Mouse (Mus musculus) embryo, embryonic 10 days (tissue): Measurements from ENCODE around the gene Tnfrsf25.
A peak's percentile ranks its signal among the peaks of the same experiment; 100 is the strongest.

ENCODE experiments used
- DNase-seq: peaks from one replicate; pipeline ENCODE4 v3.0.0-alpha.2; 2015; ENCODE audit warnings: low spot score

Gene Tnfrsf25

GRCm38 (mm10) chr4:152121183-152121505, 5.4 kb downstream of the Tnfrsf25 start:
- DNase-seq = no peak

DNA sequence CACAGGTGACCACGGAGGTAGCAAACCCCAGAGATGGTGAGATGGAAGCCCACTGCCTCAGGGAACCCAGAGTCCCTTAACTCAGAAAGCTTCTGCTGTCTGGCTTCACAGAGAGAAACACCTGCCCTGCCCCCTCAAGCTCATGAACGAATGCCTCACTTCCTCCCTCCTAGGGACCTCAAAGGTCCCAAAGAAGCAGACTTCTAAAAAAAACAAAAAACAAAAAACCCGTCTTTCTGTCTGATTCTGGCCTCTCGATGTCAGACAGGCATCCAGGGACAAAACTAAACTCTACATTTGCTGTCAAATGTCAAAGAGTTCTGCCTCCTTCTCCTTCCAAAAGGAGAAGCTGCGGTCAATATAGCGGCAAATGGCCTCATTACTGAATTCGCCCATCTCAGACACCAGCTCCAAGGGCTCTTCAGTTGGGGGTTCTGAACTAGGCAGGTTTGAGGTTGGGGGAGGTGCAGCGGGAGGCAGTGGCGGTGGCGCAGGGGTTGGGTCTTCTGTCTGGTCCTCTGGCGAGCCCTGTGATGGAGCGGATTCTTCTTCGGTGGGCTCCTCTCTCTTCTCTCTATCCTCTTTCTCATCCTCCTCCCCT, 8.7 kb downstream of the Tnfrsf25 start:
- DNase-seq = no peak

GRCm38 (mm10) chr4:152125161-152126025, 9.7 kb downstream of the Tnfrsf25 start:
- no peak for DNase-seq

- DNase-seq = peak; percentile 60
Measured at GRCm38 (mm10) chr4:152126026-152126920, 10.5 kb downstream of the Tnfrsf25 start.

DNA sequence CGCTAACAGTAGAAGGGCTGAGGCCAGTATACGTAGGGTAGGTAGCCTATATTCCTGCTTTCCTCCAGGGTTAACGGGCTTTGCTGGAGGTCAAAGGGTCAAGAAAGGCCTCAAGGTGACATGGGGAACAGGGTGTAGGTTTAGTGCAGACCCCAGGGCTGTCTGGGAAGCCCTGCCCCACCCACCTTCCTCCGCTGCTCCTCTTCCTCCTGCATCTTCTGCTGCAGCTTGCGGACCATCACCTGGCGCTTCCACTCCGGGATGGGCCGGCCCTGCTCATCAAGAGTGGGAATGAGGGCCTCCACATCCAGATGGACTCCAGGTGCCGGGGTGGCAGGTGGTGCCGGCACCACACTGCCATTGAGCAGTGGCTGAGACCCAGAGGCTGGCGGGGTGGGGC, 12.2 kb downstream of the Tnfrsf25 start:
- DNase-seq = no peak

- no peak for DNase-seq
Measured at GRCm38 (mm10) chr4:152128784-152129183, 13.1 kb downstream of the Tnfrsf25 start.

DNA sequence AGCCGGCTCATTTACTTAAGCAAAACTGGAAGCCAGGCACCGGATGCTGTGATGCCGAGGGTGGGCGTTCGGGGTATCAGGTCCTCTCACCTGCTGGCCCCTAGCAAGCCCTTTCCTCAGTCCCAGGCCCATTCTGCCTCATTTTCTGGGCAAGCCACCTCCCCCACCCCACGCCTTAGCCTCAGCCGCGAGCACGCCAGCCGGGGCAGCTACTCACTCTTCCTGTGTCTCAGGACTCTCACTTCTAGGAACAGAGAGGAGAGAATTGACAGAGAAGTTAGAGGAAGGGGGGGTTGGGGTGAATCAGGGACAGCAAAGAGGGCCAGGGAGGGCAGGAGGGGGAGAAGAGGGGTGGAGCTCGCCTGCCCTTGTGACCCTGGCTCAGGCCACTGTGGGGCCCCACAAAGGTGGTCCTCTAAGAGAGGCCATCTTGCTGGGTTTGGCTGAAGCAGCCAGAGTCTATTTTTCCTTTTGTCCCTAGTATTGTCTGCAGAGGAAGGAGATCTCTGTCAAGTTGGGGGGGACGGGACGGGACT, 13.7 kb downstream of the Tnfrsf25 start:
- DNase-seq = no peak

DNA sequence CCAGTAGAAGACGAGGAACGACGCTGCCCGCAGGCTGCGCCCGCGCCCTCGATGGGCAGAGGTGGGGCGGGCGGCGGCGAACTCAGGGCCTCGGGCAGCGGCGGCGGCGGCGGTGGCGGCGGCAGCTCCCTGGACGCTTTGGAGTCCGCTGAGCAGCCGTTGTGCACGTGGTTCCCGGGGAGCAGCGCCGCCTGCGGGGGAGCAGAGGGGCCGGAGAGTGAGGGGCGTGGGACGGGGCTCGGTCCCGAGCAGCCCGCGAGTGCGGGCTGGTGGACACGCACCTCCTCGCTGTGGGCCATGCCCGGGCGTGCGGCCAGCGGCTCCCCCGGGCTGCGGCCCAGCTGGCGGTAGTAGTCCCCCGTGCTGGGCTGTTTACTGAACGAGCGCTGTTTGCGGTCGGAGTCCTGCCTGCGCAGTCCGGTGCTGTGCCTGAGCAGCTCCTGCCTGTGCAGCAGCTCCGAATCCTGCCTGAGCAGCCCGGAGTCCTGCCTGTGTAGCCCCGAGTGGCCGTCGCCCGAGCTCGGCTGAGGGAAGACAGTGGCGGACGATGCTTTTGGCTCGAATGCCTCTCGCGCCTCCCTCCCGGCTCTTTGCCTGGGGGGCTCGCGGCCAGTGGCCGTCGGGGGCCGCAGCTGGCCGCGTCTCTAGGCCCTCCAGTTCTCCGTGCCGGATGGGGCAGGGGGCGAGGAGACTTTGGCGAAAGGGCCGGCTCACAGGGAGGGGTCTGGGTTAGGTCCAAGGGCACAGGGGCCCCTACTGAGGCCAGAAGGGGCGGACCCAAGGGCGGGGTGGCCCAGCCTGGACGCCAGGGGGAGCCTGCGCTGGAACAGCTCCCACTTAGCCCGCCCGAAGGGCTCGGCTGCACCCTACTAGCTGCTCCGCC, 15.3 kb downstream of the Tnfrsf25 start:
- peak; percentile 68 for DNase-seq

DNA sequence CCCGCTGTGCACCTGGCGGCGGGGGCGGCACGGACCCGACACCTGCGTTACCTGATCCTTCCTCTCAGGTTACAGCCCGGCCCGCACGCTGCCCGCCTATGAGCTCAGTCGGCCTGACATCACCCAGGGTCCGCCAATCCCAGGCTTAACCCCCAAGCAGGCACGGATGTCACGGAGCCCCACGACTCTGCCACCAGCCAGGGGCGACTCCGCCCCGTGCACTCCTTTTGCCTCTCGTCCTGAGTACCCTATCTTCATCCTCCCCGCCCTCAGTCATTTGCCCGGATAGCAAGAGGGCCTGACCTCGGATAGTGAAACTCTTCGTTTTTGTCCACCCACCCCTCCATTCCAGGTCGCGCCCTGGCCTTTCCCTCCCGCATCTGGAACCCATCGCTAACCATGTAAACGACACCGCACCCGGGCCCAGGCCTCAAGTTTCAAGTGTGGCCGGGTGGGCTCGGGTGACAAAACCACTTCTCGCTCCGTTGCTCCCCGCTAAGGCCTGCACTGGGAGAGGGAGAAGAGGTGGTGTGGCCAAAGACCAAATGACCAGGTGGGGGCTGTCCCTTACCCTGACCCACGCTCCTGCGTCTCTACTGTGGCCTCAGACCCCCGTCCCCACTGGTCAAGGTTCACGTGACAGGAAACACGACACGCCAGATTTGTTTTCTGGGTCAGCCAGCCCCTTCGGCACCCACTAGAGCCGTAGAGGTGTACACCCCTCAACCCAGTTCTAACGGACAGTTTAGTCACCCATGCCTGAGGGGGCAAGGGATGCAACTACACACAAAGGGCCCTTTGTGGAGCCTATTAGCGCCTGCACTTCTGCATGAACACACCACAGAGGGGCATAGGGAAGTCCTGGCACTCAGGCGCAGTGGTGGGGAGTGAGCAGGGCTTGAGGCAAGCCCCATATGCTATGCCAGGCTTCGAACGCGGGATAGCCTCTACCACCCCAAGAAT, 16.4 kb downstream of the Tnfrsf25 start:
- DNase-seq = peak; percentile 72

GRCm38 (mm10) chr4:152132772-152133169, 17.0 kb downstream of the Tnfrsf25 start:
- no peak for DNase-seq

- no peak for DNase-seq
Measured at GRCm38 (mm10) chr4:152133213-152133612, 17.5 kb downstream of the Tnfrsf25 start.

DNA sequence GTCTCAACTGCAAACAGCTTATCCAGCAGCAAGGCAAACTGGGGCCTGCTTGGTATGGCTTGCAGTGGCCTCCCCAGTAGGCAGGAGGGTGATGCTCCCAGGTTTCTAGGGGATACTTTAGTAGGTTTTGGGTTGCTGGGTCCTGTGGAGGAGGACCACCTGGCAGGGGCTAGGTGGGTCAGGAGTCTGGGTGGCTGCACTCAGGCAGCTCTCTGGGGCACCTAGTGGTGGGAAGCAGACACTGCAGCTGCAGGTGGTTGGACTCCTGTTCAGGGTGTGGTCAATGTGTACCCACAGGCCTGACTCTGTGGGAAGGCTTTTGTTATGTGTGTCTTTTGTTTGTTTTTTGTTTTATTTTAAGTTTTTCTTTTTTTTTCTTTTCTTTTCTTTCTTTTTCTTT, 18.8 kb downstream of the Tnfrsf25 start:
- peak; percentile 57 for DNase-seq

DNA sequence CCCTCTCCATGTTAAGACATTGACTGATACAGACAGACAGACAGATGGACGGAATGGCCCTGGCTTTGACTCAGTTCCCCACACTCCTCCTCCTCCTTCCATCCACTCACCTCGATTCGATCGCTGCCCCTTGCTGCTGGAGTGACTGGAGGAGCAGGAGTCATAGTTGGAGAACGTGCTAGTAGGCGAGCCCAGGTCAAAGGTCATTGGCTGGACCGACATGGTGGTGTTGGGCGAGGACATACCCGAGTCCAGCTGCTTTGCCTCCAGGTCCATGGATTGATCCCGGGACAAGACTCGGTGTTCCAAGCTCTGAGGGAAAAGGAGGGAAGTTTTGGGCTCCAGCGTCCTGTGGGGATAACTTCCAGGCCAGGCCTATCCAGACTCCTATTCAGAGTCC, 19.6 kb downstream of the Tnfrsf25 start:
- DNase-seq = no peak

GRCm38 (mm10) chr4:152136112-152136875, 20.6 kb downstream of the Tnfrsf25 start:
- no peak for DNase-seq

DNA sequence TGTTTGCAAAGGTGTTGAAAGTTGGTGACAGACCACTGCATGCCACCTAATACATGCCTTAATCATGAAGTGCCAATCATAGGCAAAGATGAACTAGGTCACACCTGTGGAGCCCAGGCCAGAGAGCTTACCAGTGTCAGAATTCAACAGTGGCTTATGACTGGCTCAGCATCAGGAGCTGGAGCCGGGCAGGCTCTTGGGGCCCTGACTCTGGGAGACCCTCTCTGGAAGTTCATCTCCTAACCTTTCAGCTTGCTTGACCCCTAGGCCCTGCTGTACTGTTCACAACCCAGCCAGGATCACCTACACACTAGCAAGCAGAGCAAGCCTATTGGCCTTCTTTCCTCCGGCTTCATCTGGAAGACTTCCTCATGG, 21.1 kb downstream of the Tnfrsf25 start:
- DNase-seq = no peak

- DNase-seq = peak; percentile 88
Measured at GRCm38 (mm10) chr4:152138497-152139260, 22.9 kb downstream of the Tnfrsf25 start.

DNA sequence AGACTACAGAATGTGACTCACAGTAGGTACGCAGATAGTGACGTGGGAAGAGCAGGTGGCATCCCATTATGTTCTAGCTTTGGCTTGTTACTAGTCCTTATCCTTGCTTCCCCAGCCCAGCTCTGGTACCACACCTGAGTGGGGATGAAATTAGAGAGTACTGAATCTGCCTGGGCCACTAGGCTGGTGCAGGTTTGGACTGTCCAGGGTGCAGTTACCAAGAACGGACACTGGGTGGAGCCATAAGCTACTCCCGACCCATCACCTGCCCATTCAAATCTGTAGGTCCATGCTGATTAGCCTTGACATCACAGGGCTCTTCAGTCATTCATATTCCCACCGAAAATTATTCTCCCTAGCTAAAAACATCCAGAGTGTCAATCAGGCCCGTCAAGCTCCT, 24.7 kb downstream of the Tnfrsf25 start:
- peak; percentile 69 for DNase-seq

GRCm38 (mm10) chr4:152141521-152142135, 25.9 kb downstream of the Tnfrsf25 start:
- DNase-seq = no peak
